Mouse (Mus musculus) liver, embryonic 13.5 days (tissue): ENCODE results near the gene Ptpn13. TPM values are rescaled to one million over a fixed set of nuclear protein-coding genes. Genes with fewer than 3 reads are reported as not detected.

Experiments
- ATAC-seq: fragments of 200-750 bp; cut with Nextera tagmentation; 2 replicates; pipeline ENCODE4 v1.8.0; 2017; ENCODE audit warnings: low read depth, mild to moderate bottlenecking, moderate number of reproducible peaks, moderate library complexity
- DNase-seq: peaks from one replicate; pipeline ENCODE4 v3.0.0; 2022
- H3K27ac ChIP-seq: fragments of 300-500 bp; sonication (generic); 2 replicates; pipeline ENCODE4 v1.5.1; 2015; ENCODE audit warnings: moderate library complexity, mild to moderate bottlenecking, inconsistent platforms
- H3K27me3 ChIP-seq: fragments of 300-500 bp; sonication (generic); 2 replicates; pipeline ENCODE4 v1.6.1; 2015; ENCODE audit warnings: mild to moderate bottlenecking, inconsistent platforms
- H3K36me3 ChIP-seq: fragments of 300-500 bp; sonication (generic); 2 replicates; pipeline ENCODE4 v1.6.1; 2015; ENCODE audit warnings: mild to moderate bottlenecking, inconsistent platforms
- H3K4me1 ChIP-seq: fragments of 300-500 bp; sonication (generic); replicated peaks from 2 replicates; pipeline ENCODE4 v1.6.1; 2015; ENCODE audit warnings: inconsistent platforms
- H3K4me2 ChIP-seq: fragments of 300-500 bp; sonication (generic); 2 replicates; pipeline ENCODE4 v1.6.1; 2015; ENCODE audit warnings: inconsistent platforms, mild to moderate bottlenecking, moderate library complexity
- H3K4me3 ChIP-seq: fragments of 300-500 bp; sonication (generic); replicated peaks from 2 replicates; pipeline ENCODE4 v1.5.1; 2015; ENCODE audit warnings: mild to moderate bottlenecking, inconsistent platforms
- H3K9ac ChIP-seq: fragments of 300-500 bp; sonication (generic); 2 replicates; pipeline ENCODE4 v1.6.1; 2015; ENCODE audit warnings: mild to moderate bottlenecking, inconsistent platforms
- H3K9me3 ChIP-seq: fragments of 300-500 bp; sonication (generic); replicated peaks from 2 replicates; pipeline ENCODE4 v1.6.1; 2016; ENCODE audit warnings: inconsistent platforms
- WGBS: fragments of 180-500 bp; shearing (Covaris S2); methylation state at CpG from one replicate; pipeline ENCODE4 v1.1.7; 2015; ENCODE audit not compliant: insufficient replicate concordance; 5-methylcytosine and 5-hydroxymethylcytosine counted together
- polyA plus RNA-seq: library from polyadenylated mRNA; unstranded; fragments of >200 nt; fragmentation: Nextera tagmentation; extraction: Ambion mirVana; gene quantifications from 2 replicates; pipeline ENCODE4 v1.2.1, GENCODE M21; 2015

The Ptpn13 gene
- polyA plus RNA-seq: 0.99 and 1.3 TPM in 2 replicates

DNA sequence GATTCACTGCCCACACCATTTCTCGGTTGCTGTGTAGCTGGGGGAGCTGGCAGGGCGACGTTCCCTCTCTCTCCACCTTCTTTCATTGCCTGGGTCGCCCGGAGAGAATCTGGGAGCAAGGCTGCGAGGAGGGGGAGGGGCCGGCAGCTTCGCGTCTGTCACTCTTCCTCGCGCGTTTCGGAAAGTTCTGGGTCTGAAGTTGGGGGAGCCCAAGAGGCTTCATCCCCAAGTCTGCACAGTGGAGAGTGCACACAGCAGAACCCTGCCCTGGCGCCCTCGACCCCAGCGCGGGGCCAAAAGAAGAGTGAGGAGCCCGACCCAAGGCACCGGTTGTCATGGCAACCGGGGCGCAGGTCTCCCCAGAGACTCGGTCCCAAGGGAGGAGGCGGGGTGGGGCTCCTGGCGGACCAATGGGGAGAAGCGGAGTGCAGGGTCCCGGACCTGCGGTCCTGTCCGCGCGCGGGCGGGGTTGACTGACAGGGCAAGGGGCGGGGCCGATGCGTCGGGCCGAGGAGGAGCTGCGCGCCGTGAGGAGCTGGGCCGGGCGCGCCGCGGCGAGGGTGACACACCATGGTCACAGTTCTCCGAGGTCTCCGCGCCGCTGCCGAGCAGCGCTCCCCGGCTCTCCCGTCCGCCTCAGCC lies at the start of gene Ptpn13:
Gene Ptpn13, plus strand, starts transcription at position 515 of the 642 bp plus-strand sequence.
- Histone ChIP-seq H3K4me3 (peak within 1 kb of the TSS; percentile 74), H3K27me3 (peaks cover 29% of the 10 kb centered on the region), H3K4me1 (peaks cover 50% of the 10 kb centered on the region), H3K4me2 (peak within 1 kb of the TSS; percentile 99), H3K9me3 (no peaks in the 10 kb centered on the region), H3K9ac (peak within 1 kb of the TSS; percentile 75), H3K27ac (no peak within 1 kb of the TSS; the same call in 1 of the 2 replicates), H3K36me3 (no peaks in the 10 kb centered on the region)
- WGBS: under 1% methylated on average over 55 of the region's 55 CpGs
- DNase-seq (peak; percentile 89), ATAC-seq (peak; percentile 97)

DNA sequence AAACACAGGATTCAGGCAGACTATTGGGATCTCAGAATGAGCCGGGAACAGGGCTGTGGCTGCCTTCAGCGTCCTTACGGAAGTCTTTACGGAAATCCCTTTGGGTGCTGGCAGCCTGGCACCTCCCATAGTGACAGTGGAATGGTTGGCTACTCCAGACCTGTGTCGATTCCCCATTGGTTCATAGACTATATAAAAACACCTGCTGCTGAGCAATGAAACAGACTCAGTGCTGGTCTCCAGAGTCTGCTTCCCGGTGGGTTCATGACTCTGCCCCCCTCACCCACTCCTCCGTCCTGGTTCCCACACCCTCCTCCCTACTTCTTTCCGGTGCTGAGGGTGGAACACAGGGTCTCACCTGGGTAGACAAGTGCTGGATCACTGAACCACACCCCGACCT lies 49.8 kb upstream of the Ptpn13 start:
- no peak for ATAC-seq

DNA sequence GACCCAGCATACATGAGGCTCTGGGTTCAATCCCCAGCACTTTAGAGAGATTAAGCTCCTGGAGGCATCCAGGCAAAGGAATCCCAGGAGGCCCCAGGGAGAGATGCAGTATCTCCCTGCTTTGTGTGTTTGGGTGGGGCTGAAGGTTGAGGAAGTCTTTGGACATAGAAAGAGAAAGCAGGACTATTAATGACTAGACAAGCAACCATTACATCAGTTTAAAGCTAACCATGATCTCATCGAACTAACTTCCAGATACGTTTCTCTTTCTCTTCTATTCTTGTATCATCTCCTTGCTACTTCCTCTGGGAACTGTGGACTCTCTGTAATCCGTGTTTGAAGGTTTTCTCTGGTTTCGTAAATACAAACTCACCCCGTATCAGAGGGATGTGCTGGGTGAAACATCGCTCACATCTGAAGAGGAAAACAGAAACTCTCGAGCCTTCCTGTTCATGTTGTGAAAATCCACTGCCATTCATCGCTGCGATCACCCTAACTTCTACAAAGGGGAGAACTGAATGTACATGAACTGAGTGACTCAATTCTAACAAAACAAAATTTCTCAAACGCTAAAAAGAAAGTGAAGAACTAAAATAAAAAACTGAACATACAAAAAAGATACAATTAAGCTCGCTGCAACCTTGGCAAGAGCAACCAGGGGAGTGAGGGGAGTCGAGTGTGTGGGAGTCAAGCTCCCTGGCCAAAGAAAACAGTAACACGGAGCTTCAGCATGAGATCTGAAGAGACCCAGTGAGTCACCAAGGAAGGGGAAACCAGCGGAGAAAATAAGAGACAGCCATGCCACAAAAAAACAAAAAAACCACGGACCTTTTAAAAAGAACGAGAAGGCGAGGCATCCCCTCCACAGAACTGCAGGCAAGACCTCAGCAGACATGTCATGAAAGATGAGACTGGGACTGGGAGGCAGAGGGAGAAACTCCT lies 48.4 kb upstream of the Ptpn13 start:
- H3K9ac ChIP-seq: no peak overlapping the region
- H3K27ac ChIP-seq: no peak overlapping the region
- H3K9me3 ChIP-seq: no peaks in the 10 kb centered on the region
- H3K4me2 ChIP-seq: no peak overlapping the region
- no peaks in the 10 kb centered on the region for H3K36me3 ChIP-seq
- peaks cover 57% of the 10 kb centered on the region for H3K27me3 ChIP-seq
- WGBS: 28% methylated on average over 17 of the region's 17 CpGs
- H3K4me3 ChIP-seq: no peak overlapping the region
- DNase-seq (no peak), ATAC-seq (no peak)
- no peaks in the 10 kb centered on the region for H3K4me1 ChIP-seq

More for the DNA sequence above, 49.8 kb upstream of the Ptpn13 start:
- no peaks in the 10 kb centered on the region for H3K4me1 ChIP-seq
- DNase-seq: no peak
- WGBS: 72% methylated on average over 9 of the region's 9 CpGs
- no peaks in the 10 kb centered on the region for H3K36me3 ChIP-seq
- no peak overlapping the region for H3K9ac ChIP-seq
- H3K4me3 ChIP-seq: no peak overlapping the region
- H3K27me3 ChIP-seq: peaks cover 51% of the 10 kb centered on the region
- H3K27ac ChIP-seq: no peak overlapping the region
- no peaks in the 10 kb centered on the region for H3K9me3 ChIP-seq
- no peak overlapping the region for H3K4me2 ChIP-seq

DNA sequence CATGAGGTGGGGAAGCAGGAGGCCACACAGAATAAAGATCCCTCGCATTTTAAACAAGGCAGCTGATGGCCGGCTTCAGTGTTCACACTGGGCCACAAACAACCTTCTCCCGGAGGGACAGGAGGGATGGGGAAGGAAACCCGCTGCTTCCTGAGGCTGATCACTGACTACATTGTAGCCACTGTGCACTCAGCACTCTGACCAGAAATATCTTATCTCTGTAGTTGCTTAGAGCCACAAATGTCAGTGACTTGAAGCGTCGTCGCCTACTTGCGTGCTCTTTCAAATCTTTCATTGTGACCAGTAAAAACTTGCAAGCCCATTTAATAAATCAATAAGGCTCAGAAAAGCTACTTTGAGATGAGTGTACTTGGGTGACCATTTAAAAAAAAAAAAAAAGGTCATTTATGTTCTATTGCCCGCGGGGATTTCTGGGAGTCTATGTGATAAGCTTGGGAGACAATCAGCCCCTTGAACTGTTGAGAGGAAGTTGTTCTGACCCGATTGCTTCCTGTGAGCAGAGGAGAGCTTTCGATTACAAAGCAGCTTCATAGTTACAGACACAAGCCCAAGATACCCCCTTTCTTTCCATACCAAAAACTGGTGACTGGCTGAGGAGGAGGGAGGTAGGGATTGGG lies 47.4 kb upstream of the Ptpn13 start:
- H3K36me3 ChIP-seq: no peaks in the 10 kb centered on the region
- H3K27ac ChIP-seq: no peak overlapping the region
- H3K27me3 ChIP-seq: peaks cover 57% of the 10 kb centered on the region
- WGBS: 5% methylated on average over 12 of the region's 12 CpGs
- no peaks in the 10 kb centered on the region for H3K4me1 ChIP-seq
- H3K9me3 ChIP-seq: no peaks in the 10 kb centered on the region
- ATAC-seq (no peak), DNase-seq (no peak)
- H3K4me2 ChIP-seq: no peak overlapping the region
- H3K9ac ChIP-seq: no peak overlapping the region
- H3K4me3 ChIP-seq: no peak overlapping the region

DNA sequence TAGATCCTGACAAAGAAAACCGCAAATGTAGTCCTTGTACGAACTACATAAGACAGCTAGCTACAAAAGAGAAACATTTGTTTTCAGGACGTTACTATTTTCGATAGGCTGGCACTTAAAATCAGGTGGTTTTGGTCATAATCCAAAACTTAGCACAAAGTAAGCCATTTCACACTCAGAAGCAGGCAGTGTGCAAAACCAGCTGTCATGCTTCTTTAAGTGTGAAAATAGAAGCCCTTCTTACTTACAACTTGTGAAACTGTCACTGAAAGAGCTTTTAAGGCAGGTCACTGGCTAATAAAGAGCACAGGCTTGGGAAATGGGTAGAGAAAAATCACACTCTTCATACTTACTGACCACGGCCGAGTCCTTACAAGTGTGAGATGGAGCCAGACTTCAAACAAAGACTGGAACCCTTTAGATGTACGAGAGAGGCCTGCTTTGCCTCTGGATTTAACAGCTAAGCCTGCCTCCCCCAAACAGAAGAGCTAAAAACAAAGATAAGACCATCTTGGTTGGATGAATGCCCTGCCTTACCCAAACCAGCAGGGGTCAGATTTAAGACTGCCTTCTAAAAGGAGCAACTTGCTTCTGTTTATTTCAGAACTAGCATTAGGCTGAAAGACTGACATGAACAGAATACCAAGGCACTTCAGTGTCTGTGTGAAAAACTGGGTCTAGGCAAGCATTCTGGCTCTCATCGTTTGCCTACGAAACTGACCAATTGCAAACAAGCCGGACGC lies 44.0 kb upstream of the Ptpn13 start:
- no peak overlapping the region for H3K9ac ChIP-seq
- no peaks in the 10 kb centered on the region for H3K4me1 ChIP-seq
- no peak overlapping the region for H3K4me3 ChIP-seq
- no peaks in the 10 kb centered on the region for H3K9me3 ChIP-seq
- H3K4me2 ChIP-seq: no peak overlapping the region
- WGBS: 53% methylated on average over 11 of the region's 11 CpGs
- no peak overlapping the region for H3K27ac ChIP-seq
- ATAC-seq: no peak
- H3K27me3 ChIP-seq: peaks cover 41% of the 10 kb centered on the region
- H3K36me3 ChIP-seq: no peaks in the 10 kb centered on the region
- DNase-seq: no peak

DNA sequence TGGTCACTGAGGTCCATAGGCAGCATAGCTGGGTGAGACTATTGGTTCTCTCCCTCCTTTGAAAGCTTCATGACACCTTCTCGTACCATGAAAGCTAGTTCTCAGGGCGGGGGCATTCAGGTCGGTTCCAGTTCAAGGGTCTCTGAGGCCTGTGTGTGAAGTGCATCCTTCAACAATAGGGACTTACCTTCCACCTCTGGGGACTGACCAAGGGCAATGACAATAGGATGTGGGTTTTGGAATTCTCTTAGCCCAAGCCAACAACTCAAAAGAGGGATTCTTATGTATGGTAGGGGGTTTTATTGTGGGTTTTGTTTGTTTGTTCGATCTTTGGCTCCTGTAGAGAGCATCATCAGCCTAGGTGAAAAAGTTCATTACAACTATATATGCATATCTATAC lies 42.0 kb upstream of the Ptpn13 start:
- 73% methylated on average over 4 of the region's 4 CpGs for WGBS
- ATAC-seq: no peak
- no peak overlapping the region for H3K27ac ChIP-seq
- no peaks in the 10 kb centered on the region for H3K9me3 ChIP-seq
- DNase-seq: no peak
- H3K4me3 ChIP-seq: no peak overlapping the region
- peaks cover 6% of the 10 kb centered on the region; the same call in 1 of the 2 replicates for H3K4me1 ChIP-seq
- no peaks in the 10 kb centered on the region for H3K36me3 ChIP-seq
- peaks cover 23% of the 10 kb centered on the region for H3K27me3 ChIP-seq
- H3K4me2 ChIP-seq: no peak overlapping the region
- H3K9ac ChIP-seq: no peak overlapping the region

DNA sequence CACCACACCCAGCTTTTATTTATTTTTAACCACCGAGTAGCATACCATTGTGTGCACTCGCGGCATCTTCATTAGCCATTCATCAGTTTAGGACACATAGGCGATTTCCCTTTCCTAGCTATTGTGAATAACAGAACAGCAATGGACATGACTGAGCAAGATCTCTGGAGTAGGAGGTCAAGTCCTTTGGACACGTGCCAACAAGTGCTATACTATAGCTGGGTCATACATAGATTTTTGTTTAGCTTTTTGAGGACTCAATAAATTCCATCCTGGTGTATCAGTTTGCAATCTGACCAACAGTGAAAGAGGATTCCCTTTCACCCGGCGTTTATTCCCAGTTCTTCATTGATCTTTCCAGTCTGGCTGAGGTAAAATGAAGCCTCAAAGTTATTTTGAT lies 41.0 kb upstream of the Ptpn13 start:
- DNase-seq: no peak
- 64% methylated on average over 7 of the region's 7 CpGs for WGBS

DNA sequence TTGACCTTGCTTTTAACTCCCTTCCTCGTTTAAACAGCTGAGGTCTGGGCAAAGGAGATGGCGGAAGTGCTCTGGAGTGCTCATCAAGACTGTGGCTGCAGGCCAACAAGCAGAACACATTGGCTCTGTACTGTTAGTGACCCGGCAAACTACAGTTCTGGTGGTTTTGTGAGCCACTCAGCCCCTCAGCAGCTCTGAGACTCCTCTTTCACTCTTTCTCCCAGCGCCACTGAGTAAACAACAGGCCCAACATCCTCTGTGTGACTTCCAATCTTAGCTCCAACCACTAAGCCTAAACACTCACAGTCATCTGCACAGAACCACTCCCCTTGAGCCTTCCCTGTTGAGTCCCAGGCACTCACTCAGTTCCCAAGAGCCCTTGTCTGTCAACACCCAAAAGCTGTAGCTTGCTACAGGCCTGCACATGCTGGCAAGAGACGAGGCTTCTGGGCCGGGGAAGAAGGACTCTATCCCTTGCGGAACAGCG lies 37.4 kb upstream of the Ptpn13 start:
- H3K27ac ChIP-seq: no peak overlapping the region
- 49% methylated on average over 8 of the region's 8 CpGs for WGBS
- no peak for DNase-seq

More for the DNA sequence above, 41.0 kb upstream of the Ptpn13 start:
- H3K27ac ChIP-seq: no peak overlapping the region
- no peak overlapping the region for H3K4me3 ChIP-seq
- no peak overlapping the region for H3K4me2 ChIP-seq
- peaks cover 13% of the 10 kb centered on the region for H3K27me3 ChIP-seq
- H3K4me1 ChIP-seq: peaks cover 7% of the 10 kb centered on the region; the same call in 1 of the 2 replicates
- no peak overlapping the region for H3K9ac ChIP-seq
- no peaks in the 10 kb centered on the region for H3K9me3 ChIP-seq
- no peaks in the 10 kb centered on the region for H3K36me3 ChIP-seq
- no peak for ATAC-seq

DNA sequence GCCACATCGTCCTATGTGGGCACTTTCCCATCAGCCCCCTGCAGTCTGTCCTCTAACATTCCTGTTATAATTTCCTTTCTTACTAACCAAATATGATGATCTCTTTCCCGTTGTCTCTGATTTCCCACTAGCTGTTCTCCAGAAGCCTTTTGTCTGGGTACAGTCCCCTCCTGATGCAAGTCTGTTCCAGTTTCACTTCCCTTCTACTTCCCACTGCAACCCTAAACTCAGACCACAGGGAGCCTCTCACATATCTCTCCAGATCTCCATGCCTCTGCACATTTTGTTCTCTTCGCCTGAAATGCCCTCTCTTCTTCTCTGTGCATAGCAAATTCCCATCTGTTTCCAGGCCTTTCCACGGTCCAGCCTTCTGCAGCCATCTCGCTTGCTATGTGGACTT lies 35.6 kb upstream of the Ptpn13 start:
- no peaks in the 10 kb centered on the region for H3K9me3 ChIP-seq
- ATAC-seq (no peak), DNase-seq (no peak)
- no peak overlapping the region for H3K4me3 ChIP-seq
- no peak overlapping the region for H3K9ac ChIP-seq
- no peaks in the 10 kb centered on the region for H3K36me3 ChIP-seq
- H3K4me2 ChIP-seq: no peak overlapping the region
- WGBS: 56% methylated on average over 5 of the region's 5 CpGs
- H3K4me1 ChIP-seq: peaks cover 7% of the 10 kb centered on the region; the same call in 1 of the 2 replicates
- H3K27me3 ChIP-seq: 0 out of 2 replicates have a peak, but pooled peaks cover 6% of the 10 kb centered on the region
- no peak overlapping the region for H3K27ac ChIP-seq

More for the DNA sequence above, 37.4 kb upstream of the Ptpn13 start:
- H3K4me3 ChIP-seq: no peak overlapping the region
- no peak for ATAC-seq
- H3K9ac ChIP-seq: no peak overlapping the region
- H3K9me3 ChIP-seq: no peaks in the 10 kb centered on the region
- 0 out of 2 replicates have a peak, but pooled peaks cover 3% of the 10 kb centered on the region for H3K27me3 ChIP-seq
- no peak overlapping the region for H3K4me2 ChIP-seq
- H3K4me1 ChIP-seq: peaks cover 7% of the 10 kb centered on the region; the same call in 1 of the 2 replicates
- H3K36me3 ChIP-seq: no peaks in the 10 kb centered on the region

DNA sequence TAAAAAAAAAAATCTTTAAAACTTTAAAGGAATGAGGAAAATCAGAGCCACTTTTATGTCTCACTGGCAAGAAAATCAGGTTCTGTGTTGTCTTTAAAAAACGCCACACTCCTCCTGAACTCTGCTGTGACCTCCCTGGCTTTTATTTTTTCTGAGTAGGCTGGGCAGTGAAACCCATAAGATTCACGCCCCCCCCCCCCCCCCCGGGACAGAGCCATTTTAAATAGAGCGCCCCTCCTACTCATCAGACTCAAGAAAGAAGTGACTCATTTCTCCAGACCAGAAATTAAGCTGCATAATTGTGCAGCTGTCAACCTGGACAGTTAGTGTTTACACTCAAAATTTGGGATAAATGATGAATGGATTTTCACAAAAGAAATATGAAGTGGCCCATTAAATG lies 31.8 kb upstream of the Ptpn13 start:
- Histone ChIP-seq H3K27me3 (0 out of 2 replicates have a peak, but pooled peaks cover 3% of the 10 kb centered on the region), H3K36me3 (no peaks in the 10 kb centered on the region), H3K9me3 (no peaks in the 10 kb centered on the region), H3K27ac (no peak overlapping the region), H3K4me1 (no peaks in the 10 kb centered on the region), H3K4me2 (no peak overlapping the region), H3K9ac (no peak overlapping the region), H3K4me3 (no peak overlapping the region)
- WGBS: 32% methylated on average over 4 of the region's 4 CpGs
- no peak for ATAC-seq
- no peak for DNase-seq
